Mouse (Mus musculus) gastrocnemius, postnatal 4 days (tissue): ENCODE data around the gene Ftsj3. TPM values are rescaled to one million over a fixed set of nuclear protein-coding genes. Genes with fewer than 3 reads are reported as not detected.
"Not testable (repeated sequence)": the region's sequence is repeated elsewhere in the genome, so short reads cannot be mapped to it uniquely, and the experiment has no call there.

Source experiments
- DNase-seq, 2 experiments: peaks; one replicate each; pipeline ENCODE4 v3.0.0; 2021 to 2022; ENCODE audit warnings: low spot score in 2 of 2, mixed read lengths in 2 of 2
- total RNA-seq, 2 experiments: library from RNA; stranded (reverse); gene quantifications; 2 replicates each; pipeline ENCODE4 v1.2.3; 2021

Ftsj3 gene
- total RNA-seq, 2 experiments from 2014 or later: 32.6 to 34.6 TPM

DNA sequence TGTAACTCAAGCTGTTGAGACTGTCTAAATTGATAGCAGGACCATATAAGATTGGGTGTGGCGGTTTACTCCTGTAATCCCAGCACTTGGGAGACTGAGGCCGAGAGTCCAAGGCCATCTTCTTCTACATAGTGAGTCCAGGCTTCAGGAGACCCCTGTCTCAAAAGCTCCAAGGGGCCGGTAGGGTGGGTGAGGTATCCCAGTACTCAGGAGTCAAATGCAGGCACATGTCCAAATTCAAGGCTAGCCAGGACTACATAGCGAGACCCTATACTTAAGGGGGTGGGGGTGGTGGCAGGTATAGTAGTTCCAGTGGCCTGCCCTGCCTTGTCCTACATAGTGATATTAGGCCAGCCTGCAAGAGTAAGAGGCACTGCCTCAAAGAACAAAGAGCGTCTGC, 41.0 kb downstream of the Ftsj3 start:
- DNase-seq: no peak

DNA sequence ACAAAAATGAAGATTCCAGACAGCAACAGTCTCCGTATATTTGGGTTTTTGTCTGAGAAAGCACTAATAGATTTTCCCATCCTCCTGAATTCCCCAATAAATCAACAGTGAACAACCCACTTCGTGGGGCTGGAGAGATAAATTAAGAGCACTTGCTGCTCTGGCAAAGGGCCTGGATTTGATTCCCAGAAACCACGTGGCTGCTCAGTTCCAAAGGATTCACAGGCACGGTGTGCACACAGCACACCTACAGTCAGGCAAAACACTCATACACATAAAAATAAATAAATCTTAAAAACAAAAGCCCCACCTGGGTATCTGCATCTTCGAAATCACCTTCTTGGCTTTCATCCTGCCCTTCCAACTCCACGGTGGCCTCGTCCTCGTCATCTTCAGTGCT, 43.1 kb downstream of the Ftsj3 start:
- DNase-seq: no peak

DNA sequence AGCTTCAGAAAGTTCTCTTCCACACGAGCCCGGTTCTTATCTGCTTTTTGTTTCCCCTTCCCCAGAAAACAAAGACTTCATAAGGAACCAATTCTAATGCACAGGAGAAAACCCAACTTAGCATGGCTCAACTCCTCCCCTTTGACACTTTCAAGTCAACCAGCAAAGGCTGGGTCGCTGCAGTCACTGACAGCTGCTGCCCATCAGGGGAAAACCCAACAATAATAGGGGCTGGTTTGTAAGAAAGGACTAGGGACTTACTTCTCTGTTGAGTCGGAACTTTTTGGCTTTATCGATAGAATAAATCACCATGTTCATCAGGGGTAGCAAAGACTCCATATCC, 53.8 kb downstream of the Ftsj3 start, which contains the start of gene Strada:
TSS of gene Strada (minus strand) at position 46 of the 343 bp plus-strand sequence.
- no peak for DNase-seq

DNA sequence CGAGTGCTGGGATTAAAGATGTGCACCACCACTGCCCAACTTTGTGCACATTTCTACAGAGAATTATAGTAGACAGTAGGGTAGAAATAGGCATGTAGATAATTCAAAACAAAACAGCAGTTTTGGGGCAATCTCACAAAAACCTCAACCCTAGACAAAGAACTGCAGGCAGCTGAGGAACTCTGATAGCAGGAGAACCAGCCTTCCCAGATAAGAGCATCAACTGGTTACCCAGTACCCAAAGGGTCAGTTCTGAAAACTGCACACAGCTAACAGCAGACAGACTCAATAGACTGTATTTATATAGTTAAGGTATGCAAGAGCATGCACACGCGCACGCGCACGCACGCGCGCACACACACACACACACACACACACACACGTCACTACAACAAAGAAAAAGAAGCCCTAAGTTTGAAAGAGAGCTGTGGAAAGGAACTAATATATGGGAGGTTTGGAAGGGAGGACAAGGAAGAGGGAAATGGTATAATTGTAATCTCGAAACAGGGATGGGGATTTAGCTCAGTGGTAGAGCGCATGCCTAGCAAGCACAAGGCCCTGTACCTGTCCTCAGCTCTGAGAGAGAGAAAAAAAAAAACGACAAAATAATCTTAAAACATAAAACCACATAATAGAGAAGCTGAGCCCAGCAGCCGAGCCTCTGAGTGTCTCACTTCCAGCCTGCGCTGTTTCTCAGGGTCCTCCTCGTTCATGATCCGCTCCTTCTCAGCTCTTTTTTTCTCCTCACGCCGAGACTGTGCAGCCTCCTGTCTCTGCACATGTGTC, 54.3 kb downstream of the Ftsj3 start:
- no peak for DNase-seq

DNA sequence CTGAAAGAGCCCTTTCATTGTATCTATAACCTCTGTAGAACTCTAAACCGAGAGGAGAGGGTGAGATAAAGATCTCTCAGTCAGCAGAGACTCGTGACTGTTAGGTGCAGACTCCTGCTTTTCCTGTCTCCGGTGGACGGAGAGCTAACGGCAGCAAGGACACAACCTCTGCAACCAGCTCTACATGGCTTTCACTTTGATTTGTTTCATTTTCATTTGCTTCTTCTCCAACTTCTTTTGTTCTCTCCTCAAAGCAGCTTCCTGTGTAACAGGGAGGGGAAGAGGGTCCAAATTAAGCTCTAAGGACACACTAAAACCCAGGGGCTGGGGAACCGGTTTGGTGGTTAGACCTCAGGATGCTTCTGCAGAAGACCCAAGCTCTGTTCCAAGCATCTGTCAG, 55.1 kb downstream of the Ftsj3 start:
- no peak for DNase-seq

DNA sequence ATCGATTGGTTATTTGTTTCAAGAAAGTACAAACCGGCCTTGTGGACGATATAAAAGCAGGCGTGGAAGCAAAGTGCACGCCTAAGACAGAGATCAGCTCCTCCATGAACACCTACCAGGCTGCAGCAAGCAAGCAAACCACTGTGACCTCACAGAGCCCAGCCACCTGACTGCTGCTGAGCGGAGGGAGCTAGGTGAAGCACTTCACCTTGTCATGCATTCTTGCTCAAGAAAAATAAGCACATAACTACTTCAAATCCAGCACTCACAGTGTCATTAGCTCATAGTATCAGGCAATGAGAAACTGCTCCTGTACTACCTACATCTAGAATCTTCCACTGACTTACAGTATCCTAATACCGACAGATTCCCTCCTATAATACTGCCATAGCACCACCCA, 55.9 kb downstream of the Ftsj3 start:
- DNase-seq: not testable (repeated sequence)

Other genes starting within 250 kb of the Ftsj3 start
- under 1 TPM in 1 of 2 experiments, not detected in 1; 0.31 TPM for gene Kcnh6, start 248.0 kb downstream of the Ftsj3 start, total RNA-seq
- gene Dcaf7, start 219.2 kb downstream of the Ftsj3 start, total RNA-seq: 10 to 100 TPM; 60.3 to 60.5 TPM
- gene Taco1, start 190.0 kb downstream of the Ftsj3 start, total RNA-seq: 10 to 100 TPM; 19.6 to 19.8 TPM
- 10 to 100 TPM; 45.9 to 47.1 TPM for gene Map3k3, start 171.5 kb downstream of the Ftsj3 start, total RNA-seq
- not detected for gene Gm10840, start 95.2 kb downstream of the Ftsj3 start, total RNA-seq
- gene Limd2, start 95.2 kb downstream of the Ftsj3 start, total RNA-seq: 10 to 100 TPM; 35.8 to 40.7 TPM
- gene Strada, start 53.9 kb downstream of the Ftsj3 start, total RNA-seq: 10 to 100 TPM; 26.4 to 32.3 TPM
- 10 to 100 TPM; 72.7 to 74.6 TPM for gene Ccdc47, start 39.7 kb downstream of the Ftsj3 start, total RNA-seq
- gene Ddx42, start 39.2 kb downstream of the Ftsj3 start, total RNA-seq: 10 to 100 TPM; 46.1 to 47.3 TPM
- 100 to 1,000 TPM; 123 to 146 TPM for gene Psmc5, start 75 bp upstream of the Ftsj3 start, total RNA-seq
- gene Smarcd2, start 16.9 kb upstream of the Ftsj3 start, total RNA-seq: 10 to 100 TPM; 36.6 to 38.1 TPM
- gene Tcam1, start 20.6 kb upstream of the Ftsj3 start, total RNA-seq: under 1 TPM; 0.12 to 0.29 TPM
- gene Gh, start 45.8 kb upstream of the Ftsj3 start, total RNA-seq: not detected
- gene Cd79b, start 58.7 kb upstream of the Ftsj3 start, total RNA-seq: 1 to 10 TPM; 1.3 to 1.5 TPM
- 10 to 100 TPM; 81.7 to 86.7 TPM for gene Scn4a, start 97.2 kb upstream of the Ftsj3 start, total RNA-seq
- 10 to 100 TPM; 13.6 to 18.1 TPM for gene Prr29, start 109.4 kb upstream of the Ftsj3 start, total RNA-seq
- 10 to 100 TPM; 18.7 to 19.9 TPM for gene Icam2, start 132.0 kb upstream of the Ftsj3 start, total RNA-seq
- 10 to 100 TPM in 1 of 2 experiments, 1 to 10 TPM in 1; 7.1 to 10.3 TPM for gene Ern1, start 231.8 kb upstream of the Ftsj3 start, total RNA-seq